Mouse (Mus musculus) testis, postnatal 14 days (tissue): ENCODE results near the gene Pde4d.
A peak's percentile ranks its signal among the peaks of the same experiment; 100 is the strongest.

ENCODE experiments used
- DNase-seq: peaks from one replicate; pipeline ENCODE4 v3.0.0; 2021; ENCODE audit warnings: low spot score

The Pde4d gene

DNA sequence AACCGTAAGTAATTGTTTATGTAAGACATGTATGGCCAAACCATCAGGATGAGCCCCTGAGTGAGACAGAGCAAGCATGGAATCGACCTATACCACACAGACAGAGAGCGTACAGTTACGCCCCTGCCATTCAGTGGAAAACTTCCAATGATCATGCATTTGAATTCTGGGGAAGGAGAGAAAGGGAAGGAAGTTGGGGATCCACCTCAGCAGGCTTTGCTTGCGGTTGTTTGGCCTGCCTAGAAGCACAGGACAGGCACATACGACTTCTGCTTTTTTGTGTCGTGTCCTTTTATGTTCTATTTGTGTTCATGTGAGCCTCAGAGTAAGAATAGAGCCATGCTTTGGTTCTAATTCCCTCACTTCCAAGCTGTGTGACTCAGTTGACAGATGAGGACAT lies 849.1 kb downstream of the Pde4d start:
- no peak for DNase-seq

DNA sequence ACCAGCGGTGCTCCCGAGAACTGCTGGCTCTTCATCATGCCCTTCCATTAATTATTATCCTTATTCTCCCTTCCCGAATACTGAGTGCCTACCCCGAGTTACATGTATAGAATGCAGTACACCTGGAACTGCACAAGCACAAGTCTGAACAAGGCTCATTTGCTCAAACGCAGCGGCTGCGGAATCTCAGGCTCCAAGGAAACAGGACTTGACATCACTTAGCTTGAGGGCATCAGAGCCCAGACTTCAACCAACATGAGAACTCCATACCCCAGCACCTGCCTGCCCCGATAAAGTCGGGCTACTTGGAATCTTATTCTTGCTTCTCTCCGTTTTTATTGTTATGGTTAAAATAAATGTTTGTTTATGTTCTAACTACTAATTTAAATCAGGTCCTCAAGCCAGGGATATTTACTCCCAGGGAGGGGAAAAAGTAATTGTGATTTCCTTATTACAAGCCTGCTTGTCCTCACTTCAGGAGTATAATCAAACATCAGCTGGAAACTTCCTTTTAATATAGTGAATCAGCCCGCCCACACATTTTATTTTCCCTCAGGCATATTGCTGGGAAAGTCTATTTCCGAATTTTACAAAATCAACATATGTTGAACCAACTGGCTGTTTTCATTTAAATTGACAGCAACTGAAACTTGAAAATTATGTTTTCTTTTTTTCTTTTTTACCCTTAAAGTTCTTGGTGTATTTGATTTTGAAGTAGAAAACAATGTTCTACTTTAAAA lies 849.9 kb downstream of the Pde4d start:
- DNase-seq, result no peak

DNA sequence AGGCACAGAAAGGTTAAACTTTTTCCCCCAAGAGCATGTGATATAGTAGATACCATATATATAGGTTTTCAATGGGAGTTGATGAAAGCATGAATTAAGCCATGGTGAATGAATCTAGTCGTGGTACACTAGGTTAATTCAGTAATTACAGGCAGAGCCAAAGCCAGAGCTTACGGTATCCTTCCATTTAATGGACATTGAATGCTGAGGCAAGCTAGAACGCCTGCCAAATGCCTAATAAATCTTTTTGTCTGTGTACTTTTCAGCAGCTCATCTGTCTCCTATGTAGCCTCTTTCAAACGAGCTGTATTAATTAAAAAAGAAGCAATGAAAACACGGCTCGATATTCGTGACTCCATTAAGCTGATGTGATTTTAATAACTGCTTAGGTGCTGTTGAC lies 862.8 kb downstream of the Pde4d start:
- no peak for DNase-seq

DNA sequence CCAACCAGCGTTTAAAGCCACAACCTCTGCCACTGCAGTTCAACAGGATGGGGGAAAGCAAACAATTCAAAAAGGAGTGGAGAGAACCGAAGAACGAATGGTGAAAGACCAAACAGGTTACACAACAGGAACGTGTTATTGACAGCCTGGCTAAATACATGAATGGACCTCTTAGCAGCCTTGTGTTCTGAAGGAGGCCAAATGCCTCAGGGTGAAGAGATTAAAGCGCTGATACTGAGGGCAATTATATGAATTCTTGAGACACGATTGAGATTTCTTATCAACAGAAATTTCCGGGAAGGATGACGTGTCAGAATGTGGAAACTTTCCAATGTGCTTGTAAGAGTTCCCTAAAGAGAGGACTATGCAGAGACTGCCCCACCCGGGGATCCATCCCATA lies 865.9 kb downstream of the Pde4d start:
- DNase-seq, result no peak

DNA sequence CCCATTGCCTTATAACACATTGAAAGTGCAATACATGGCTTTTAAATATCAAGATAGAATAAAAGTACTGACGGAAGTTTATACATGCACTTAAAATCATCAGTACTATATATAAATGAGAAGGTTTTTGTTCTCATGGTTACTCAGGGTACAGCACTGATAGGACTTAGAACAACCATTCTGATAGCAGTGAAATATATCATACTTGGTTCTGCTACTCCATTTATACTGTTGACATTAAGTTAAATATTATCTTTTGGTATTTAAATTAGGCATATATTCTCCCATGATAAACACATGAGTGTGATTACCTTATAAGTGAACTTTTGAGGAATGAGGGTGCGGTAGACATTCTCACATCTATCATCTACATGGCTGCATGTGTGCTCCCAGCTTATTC lies 867.9 kb downstream of the Pde4d start:
- no peak for DNase-seq

DNA sequence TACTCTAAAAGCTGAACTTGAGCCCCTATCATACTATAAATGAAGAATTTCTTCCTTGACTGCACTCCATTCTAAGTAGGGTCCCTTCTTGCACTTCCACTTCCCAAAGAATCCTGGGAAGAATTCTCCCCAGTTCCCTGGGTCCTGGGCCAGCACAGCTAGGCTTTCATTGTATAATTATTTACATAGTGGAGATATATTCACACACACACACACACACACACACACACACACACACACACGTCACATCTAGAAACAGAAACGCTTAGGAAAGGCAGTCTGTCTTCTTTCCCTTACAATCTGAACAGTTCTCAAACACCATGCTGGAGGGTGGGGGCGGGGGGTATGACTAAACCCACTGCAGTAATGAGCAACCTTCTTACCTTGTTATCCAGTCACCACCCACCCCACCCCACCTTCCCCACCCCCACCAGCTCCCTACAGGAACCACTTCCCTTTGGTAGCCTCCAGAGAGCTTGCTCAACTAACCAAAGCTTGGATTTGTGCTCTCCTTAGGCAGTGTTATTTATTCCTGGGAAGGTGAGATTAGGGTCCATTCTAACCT lies 868.8 kb downstream of the Pde4d start:
- DNase-seq, result no peak

DNA sequence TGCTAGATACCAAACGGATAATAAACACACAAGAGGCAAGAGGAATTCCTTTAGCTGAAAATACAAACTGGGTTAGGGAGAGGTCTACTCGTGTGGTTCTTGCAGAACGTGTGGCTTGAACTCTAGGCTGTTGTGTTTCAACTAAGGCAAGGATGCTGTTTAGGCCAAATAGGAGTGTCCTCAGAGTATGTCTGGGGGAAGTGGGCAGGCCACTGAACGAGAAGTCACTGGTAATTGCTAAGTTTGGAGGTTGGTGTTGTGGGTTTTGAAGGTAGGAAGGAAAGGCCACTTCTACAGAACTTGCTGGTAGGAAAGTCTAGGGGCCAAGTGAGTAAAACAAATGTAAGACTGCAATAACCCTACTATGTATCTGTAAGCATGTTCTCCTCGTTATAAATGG lies 876.3 kb downstream of the Pde4d start:
- no peak for DNase-seq

DNA sequence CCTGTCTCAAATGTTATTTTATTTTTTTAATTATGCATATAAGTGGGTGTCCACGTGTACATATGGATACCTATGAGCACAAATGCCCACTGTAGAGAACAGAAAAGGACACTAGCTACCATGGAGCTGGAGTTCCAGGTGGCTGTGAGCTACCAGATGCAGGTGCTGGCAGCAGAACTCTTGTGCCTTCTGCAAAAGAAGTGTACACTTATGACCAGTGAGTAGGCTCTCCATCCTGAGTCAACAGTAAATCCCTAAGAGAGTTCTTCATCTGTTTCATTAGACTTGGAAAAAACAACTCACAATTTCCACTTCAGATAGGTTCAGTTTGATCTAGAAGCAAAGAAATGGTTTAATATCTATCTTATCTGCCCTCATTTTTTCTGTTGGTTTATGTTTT lies 881.8 kb downstream of the Pde4d start:
- no peak for DNase-seq

DNA sequence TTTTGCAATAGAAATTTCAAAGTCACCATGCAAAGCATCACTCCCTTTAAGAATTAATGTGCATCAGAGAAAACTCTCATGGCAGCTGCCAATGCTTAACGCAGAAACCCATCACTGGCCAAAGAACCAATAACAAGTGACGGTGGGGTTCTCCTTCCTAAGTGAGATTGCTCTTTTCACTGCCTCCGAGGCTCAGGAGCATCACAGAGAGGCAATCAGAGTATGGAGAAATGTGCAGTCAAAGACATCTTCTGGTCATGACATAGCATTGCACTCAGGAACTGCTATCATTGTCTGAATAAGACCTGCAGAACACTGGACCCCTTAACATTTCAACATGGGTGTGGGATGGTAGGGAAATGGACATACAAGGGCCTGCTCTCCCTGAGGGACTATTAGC lies 892.2 kb downstream of the Pde4d start:
- no peak for DNase-seq

DNA sequence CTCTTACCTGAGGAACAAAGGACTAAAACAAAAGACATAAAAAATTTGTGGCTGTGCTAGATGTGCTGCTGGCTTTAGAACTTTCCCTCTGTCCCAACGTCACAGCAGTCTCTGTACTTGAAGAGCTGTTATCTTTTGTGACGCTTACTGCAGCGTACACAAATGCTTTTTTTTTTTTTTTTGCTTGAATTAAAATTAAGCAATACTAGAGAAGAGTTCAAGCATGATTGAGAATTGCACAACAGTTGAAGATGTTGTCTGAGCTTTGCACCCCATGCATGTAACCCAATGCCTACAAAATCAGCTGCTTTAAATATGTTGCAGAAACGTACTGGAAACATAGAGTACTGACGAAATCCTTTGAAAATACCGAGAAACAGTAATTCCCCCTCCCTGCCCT lies 892.7 kb downstream of the Pde4d start:
- no peak for DNase-seq

DNA sequence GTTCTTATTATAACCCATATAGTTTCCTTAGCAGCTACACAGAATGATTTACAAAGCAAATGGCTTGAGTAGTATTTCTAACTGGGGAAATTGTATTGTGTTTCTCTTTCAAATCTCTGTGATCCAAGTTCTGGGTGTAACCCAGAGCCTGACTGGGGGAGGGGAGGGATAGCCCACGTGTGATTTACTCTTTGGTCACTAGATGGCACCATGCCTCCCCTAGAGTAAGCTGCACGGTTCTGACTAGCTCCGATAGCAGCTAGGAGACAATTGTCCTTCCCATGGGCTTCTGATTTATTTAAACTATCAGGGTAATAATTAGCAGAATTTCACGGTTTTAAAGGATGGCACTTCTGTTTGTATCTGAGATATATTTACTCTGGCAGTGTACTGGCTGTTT lies 893.8 kb downstream of the Pde4d start:
- DNase-seq, result peak; percentile 31

DNA sequence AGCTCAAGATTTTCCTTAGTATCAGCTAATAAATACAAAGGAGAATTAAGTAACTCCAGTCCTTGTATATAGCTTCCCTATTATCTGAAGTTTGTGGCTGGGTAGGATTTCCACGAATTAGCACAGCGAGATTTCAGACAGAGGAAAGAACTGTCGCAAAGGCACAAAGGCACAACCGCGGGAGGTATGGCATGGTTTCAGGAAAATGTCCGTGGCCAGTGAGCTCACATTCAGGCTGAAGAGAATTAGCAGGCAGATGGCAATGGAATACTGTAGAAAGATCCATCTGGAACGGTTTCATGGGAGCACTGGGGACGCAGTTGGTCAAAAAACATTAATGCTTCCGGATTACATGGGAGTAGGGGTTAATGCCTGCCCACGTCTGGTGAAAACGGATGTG lies 898.0 kb downstream of the Pde4d start:
- DNase-seq, result no peak

DNA sequence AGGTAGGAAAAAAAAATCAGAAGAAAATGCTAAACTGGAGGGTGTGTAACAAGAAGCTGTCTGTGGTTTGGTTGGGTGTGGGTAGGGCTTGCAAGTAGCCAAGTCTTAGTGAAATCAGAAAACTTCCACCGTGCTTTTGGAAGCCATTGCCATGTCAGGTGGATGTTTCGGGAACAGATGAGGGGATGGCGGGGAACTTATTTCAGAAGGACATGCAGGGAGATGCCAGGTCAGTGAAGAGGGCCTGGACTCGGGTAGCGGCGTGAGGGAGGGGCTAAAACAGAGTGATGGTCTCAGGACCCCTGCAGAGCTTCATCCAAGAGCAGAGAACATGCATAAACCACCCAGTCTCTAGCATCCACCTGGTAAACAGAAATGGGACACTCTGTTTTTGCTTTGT lies 898.6 kb downstream of the Pde4d start:
- DNase-seq, result no peak

DNA sequence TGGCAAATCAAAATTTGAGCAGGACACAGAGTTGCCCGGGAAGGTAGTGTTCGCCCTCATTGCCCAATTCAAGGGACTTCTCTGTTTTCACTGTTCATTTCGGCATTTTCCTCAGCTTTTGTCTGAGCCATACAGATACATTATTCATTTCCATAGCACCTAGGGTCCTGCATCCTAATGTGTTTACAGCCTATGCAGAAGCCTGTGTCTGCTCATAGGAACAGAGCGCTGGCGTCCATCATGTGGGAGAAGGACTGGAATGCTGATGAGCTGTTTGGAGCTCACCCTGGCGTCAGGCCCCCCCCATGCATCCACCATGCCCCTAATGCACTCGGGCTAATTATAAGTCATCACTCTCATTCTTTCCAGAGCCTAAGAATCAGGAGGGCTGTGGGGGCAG lies 900.4 kb downstream of the Pde4d start:
- no peak for DNase-seq

DNA sequence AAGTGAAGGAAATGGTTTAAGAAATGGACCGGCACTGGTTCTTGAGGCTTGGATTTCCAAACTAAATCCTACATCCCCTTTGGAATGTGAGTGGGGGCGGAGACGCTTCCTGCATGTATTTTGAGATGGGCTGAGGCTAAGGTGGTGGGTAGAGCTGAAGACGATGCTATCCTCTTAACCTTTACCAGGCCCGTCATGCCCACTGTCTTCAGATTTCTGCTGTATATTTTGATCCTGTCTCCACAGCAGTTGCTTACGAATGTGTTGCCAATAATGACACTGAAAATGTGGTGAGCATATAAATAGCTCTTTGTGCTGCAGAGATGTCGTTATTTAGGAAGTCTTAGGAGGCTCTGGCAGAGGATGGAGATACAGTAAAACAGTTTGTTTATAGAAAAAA lies 904.3 kb downstream of the Pde4d start:
- DNase-seq, result no peak

DNA sequence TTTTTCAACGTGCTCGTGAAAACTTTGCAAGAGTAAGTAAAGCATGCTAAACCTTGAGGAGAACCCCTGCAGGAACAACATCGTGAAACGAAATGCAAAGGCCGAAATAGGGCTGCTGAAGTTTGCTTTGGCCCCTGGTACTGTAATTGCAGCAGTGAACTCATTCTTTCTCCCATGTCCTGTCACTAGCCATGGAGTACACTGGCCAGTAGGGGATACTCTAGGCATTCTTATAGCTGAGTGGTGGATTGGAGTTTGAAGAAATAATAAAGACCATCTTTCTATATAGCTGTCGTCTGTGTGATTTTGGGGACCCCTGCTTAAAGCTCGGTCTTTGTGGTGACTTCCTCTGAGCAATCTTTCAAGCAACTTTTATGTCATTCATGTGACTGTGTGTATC lies 906.5 kb downstream of the Pde4d start:
- DNase-seq, result no peak

DNA sequence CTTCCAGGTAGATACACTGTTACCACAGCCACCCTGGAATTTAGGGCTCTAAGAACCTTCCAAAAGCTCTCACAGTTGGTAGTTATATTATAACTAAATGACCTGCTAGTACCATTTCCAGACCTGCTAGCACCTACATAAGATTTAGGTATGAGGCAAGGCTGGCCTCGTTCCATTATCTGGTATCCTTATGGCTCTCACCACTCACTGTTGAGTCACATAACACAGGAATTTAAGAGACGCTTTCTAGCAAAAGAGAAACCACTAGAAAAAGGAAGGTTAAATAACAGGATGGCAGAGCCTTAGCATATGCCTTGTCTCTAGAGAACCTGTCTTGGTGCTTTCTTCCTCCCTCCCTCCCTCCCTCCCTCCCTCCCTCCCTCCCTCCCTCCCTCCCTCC lies 910.2 kb downstream of the Pde4d start:
- peak; percentile 14 for DNase-seq

DNA sequence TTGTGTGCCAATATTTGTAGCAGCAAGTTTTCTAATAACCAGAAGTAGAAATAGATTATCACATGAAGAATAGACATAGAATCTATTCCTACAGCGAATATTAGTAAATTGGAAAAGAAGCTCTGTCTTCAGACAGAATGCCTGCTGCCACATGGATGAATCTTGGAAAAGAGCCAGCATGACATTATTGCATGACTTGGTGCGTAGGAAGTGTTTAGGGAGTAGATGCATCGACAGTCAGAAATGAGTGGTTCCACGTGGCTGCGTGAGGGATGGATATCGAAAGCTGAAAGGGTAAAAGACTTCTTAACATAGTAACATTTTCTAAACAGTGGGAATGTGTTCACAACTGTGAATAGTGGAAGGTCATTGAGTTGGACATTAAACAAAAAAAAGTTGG lies 912.6 kb downstream of the Pde4d start:
- DNase-seq, result no peak

DNA sequence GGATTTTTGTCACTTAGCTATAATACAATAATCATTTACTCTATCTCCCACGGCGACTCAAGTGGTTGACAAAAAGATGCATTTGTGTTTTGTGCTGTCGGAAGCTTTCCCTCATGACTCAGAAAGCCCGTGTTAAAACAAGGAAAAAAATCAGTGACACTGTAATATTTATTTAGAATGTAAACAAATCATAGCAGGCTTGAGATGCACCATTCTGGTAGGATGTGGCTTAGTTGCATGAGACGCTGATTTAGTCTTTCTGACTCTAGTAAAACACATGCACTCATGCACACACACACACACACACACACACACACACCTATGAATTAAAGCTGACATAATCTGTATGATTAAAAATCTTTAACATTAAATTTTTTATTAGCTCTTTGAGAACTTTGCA lies 924.7 kb downstream of the Pde4d start:
- no peak for DNase-seq

DNA sequence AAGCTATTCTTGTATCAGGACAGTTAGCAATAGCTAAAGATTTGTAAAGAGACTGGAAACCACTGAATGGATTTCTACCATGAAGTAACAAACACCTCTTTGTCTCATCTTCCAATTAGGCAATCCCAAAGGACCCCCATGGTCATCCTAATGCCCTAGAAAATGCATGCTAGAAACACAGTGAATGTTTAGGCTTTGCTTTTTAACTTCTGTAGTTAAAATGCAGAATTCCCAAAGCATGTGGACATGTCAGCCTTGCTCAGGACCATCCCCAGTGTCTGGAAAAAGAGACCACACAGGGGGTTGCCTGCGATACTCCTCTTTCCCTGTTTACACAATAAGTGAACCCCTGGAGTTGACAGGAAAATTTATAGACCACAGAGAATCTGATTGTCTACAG lies 926.9 kb downstream of the Pde4d start:
- no peak for DNase-seq

DNA sequence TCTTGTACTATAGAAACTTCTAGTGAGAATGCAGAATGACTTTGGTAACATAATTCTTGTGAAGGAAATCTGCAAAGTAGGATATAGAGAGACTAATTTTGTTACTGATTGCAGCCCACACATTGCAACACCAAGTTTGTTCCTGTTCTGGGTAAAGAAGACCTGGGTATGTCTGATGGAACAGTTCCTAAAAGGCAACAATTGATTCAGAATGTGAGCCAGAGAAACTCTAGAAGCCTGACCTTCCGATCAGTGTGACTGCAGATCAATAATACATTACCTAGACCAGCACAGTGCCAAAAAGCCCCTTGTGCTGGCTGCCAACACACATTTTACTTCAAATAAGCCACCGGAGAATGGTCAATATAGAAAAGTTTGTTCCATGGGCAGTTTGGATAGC lies 930.4 kb downstream of the Pde4d start:
- DNase-seq, result no peak

DNA sequence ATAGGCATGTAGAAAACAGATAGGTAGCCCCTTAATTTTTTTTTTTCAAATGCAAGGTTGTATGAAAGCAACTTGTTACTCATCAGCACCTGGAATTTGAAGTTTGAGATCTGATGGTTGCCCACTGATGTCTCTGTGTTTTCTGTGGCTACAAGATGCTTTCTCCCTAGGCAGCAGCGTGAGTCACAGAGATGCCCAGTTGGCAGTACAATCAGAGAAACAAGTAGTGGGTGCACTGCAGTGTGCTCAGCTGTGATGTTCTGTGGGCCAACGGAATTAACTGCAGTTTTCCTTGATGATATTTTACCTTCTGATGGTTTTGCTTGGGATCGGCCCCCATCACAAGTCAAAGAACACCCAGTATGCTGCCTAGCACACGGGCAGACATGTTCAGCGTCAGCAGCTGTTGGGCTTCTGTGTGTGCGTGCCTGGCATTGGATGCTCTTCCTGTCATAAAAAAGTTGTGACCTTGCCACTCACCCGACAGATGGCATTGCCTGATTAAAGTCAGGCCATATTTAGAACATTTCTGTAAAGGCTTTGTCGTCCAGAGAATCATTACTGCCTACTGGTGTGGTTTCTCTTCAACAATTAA lies 939.0 kb downstream of the Pde4d start:
- DNase-seq, result no peak

DNA sequence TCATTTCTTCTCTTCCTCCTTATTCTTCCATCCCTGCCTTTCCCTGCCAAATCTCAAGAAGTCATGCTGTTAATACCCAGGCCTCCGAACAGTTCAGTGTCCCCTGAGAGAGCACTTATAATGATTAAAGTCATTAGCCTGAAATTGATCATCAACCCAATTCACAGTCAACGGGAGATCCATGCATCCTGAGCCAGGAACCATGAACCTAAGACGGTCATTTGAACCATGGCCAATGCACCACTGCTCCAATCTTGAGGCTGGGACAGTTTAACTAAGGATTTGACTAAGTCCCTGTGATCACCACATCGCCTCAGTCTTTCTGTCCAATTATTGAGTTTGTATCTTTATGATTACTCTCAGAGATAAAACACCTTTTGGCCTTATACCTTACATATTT lies 952.6 kb downstream of the Pde4d start:
- no peak for DNase-seq

DNA sequence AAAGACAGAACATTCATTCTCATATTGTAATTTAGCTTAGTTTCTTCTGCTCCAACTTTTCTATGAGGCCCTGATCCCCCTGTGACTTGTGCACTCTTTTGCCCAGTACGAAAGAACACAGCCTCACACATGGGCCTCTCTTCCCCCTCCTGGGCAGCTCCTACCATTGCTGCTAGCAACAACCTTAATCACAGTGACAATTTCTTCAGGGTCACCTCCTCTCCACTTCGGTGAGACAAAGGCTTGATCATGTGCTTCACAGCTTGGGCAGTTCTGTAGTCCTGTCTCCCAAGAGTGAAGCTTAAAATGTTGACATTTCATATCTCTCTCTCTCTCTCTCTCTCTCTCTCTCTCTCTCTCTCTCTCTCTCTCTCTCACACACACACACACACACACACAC lies 953.2 kb downstream of the Pde4d start:
- no peak for DNase-seq
